Mouse (Mus musculus) T-helper 1 cell (primary cell): Measurements from ENCODE around the gene Rpn2.

Experiments
- in situ Hi-C: fragments of 300-600 bp; cut with MboI, MseI; formaldehyde crosslinking; loops from one replicate; pipeline ENCODE4 v1.15.1; 2025; ENCODE audit warnings: high pct_unique_total_duplicates

The Rpn2 gene

GRCm38 (mm10) chr2:157278717-157279415 lies at the start of gene Rpn2:
TSS of gene Rpn2 (plus strand) at chr2:157279017.
- in situ Hi-C loops = no loop called here

- in situ Hi-C loops = no loop called here
Observed at GRCm38 (mm10) chr2:157235946-157236345, 42.9 kb upstream of the Rpn2 start.

- in situ Hi-C loops = no loop called here
Observed at GRCm38 (mm10) chr2:157245001-157245400, 33.8 kb upstream of the Rpn2 start.

- in situ Hi-C loops = no loop called here
Observed at GRCm38 (mm10) chr2:157245603-157246002, 33.2 kb upstream of the Rpn2 start.

GRCm38 (mm10) chr2:157248111-157248510 lies 30.7 kb upstream of the Rpn2 start:
- in situ Hi-C loops = no loop called here

- in situ Hi-C loops = no loop called here
Observed at GRCm38 (mm10) chr2:157259720-157260119, 19.1 kb upstream of the Rpn2 start.

- in situ Hi-C loops = no loop called here
Observed at GRCm38 (mm10) chr2:157261930-157262329, 16.9 kb upstream of the Rpn2 start.

GRCm38 (mm10) chr2:157262506-157262905 lies 16.3 kb upstream of the Rpn2 start:
- in situ Hi-C loops = no loop called here

- in situ Hi-C loops = no loop called here
Observed at GRCm38 (mm10) chr2:157263101-157263500, 15.7 kb upstream of the Rpn2 start.

- in situ Hi-C loops = no loop called here
Observed at GRCm38 (mm10) chr2:157263832-157264231, 15.0 kb upstream of the Rpn2 start.

GRCm38 (mm10) chr2:157279416-157279800 lies 591 bp downstream of the Rpn2 start, which contains the start of gene Mroh8:
TSS of gene Mroh8 (minus strand) at chr2:157279549.
- in situ Hi-C loops = no loop called here

- in situ Hi-C loops = no loop called here
Observed at GRCm38 (mm10) chr2:157283321-157283720, 4.5 kb downstream of the Rpn2 start.

GRCm38 (mm10) chr2:157287542-157287941 lies 8.7 kb downstream of the Rpn2 start:
- in situ Hi-C loops = no loop called here

- in situ Hi-C loops = no loop called here
Observed at GRCm38 (mm10) chr2:157288996-157289395, 10.2 kb downstream of the Rpn2 start.

GRCm38 (mm10) chr2:157292093-157292492 lies 13.3 kb downstream of the Rpn2 start:
- in situ Hi-C loops = no loop called here

GRCm38 (mm10) chr2:157296105-157296689 lies 17.4 kb downstream of the Rpn2 start:
- in situ Hi-C loops = no loop called here

- in situ Hi-C loops = no loop called here
Observed at GRCm38 (mm10) chr2:157300051-157300450, 21.2 kb downstream of the Rpn2 start.

GRCm38 (mm10) chr2:157303096-157303495 lies 24.3 kb downstream of the Rpn2 start:
- in situ Hi-C loops = no loop called here

GRCm38 (mm10) chr2:157306091-157307032 lies 27.5 kb downstream of the Rpn2 start:
- in situ Hi-C loops = no loop called here

- in situ Hi-C loops = no loop called here
Observed at GRCm38 (mm10) chr2:157307715-157308265, 29.0 kb downstream of the Rpn2 start.

GRCm38 (mm10) chr2:157308273-157308917 lies 29.6 kb downstream of the Rpn2 start:
- in situ Hi-C loops = no loop called here
